Mouse (Mus musculus) heart, embryonic 13.5 days (tissue): ENCODE measurements around the gene Ppp1r1a. TPM values are rescaled to one million over a fixed set of nuclear protein-coding genes. Genes with fewer than 3 reads are reported as not detected.

Experiments
- ATAC-seq: fragments of 200-750 bp; cut with Nextera tagmentation; 2 replicates; pipeline ENCODE4 v1.8.0; 2017; ENCODE audit warnings: moderate TSS enrichment; ENCODE audit not compliant: insufficient number of reproducible peaks, low FRiP score, low TSS enrichment; ENCODE audit errors: extremely low read depth
- H3K27ac ChIP-seq: fragments of 300-500 bp; sonication (generic); replicated peaks from 2 replicates; pipeline ENCODE4 v1.5.1; 2015; ENCODE audit warnings: moderate library complexity, mild to moderate bottlenecking, inconsistent platforms
- H3K27me3 ChIP-seq: fragments of 300-500 bp; sonication (generic); replicated peaks from 2 replicates; pipeline ENCODE4 v1.6.1; 2015; ENCODE audit warnings: mild to moderate bottlenecking, inconsistent platforms
- H3K36me3 ChIP-seq: fragments of 300-500 bp; sonication (generic); 2 replicates; pipeline ENCODE4 v1.6.1; 2015; ENCODE audit warnings: mild to moderate bottlenecking, inconsistent platforms
- H3K4me1 ChIP-seq: fragments of 300-500 bp; sonication (generic); 2 replicates; pipeline ENCODE4 v1.6.1; 2015; ENCODE audit warnings: inconsistent platforms
- H3K4me2 ChIP-seq: fragments of 300-500 bp; sonication (generic); 2 replicates; pipeline ENCODE4 v1.6.1; 2015; ENCODE audit warnings: inconsistent platforms, mild to moderate bottlenecking, moderate library complexity
- H3K4me3 ChIP-seq: fragments of 300-500 bp; sonication (generic); 2 replicates; pipeline ENCODE4 v1.5.1; 2015; ENCODE audit warnings: moderate library complexity, mild to moderate bottlenecking, inconsistent platforms
- H3K9ac ChIP-seq: fragments of 300-500 bp; sonication (generic); 2 replicates; pipeline ENCODE4 v1.6.1; 2015; ENCODE audit warnings: inconsistent platforms, mild to moderate bottlenecking, moderate library complexity
- H3K9me3 ChIP-seq: fragments of 300-500 bp; sonication (generic); 2 replicates; pipeline ENCODE4 v1.6.1; 2016; ENCODE audit warnings: inconsistent platforms
- WGBS: fragments of 180-500 bp; shearing (Covaris S2); methylation state at CpG from one replicate; pipeline ENCODE4 v1.1.7; 2015; ENCODE audit warnings: mixed read lengths; 5-methylcytosine and 5-hydroxymethylcytosine counted together
- polyA plus RNA-seq: library from polyadenylated mRNA; unstranded; fragments of >200 nt; fragmentation: Nextera tagmentation; extraction: Ambion mirVana; gene quantifications from 2 replicates; pipeline ENCODE4 v1.2.1, GENCODE M21; 2015

The Ppp1r1a gene
- polyA plus RNA-seq = 77.8 and 86.8 TPM in 2 replicates

GRCm38 (mm10) chr15:103537822-103538213 is at the start of gene Ppp1r1a:
Ppp1r1a (minus strand) TSS chr15:103538003.
- H3K9ac ChIP-seq = peak within 1 kb of the TSS; percentile 92
- peak; percentile 64 for ATAC-seq
- whole genome bisulfite sequencing = under 1% methylated on average over 36 of the region's 36 CpGs
- H3K4me3 ChIP-seq = peak within 1 kb of the TSS; percentile 84
- H3K9me3 ChIP-seq = no peaks in the 10 kb centered on the region
- peak within 1 kb of the TSS; percentile 89 for H3K4me2 ChIP-seq
- H3K27me3 ChIP-seq = peaks cover 51% of the 10 kb centered on the region
- no peaks in the 10 kb centered on the region for H3K36me3 ChIP-seq
- H3K4me1 ChIP-seq = peaks cover 34% of the 10 kb centered on the region
- peak within 1 kb of the TSS; percentile 91 for H3K27ac ChIP-seq

- Histone ChIP-seq H3K4me2 (no peak overlapping the region), H3K4me3 (no peak overlapping the region), H3K27ac (no peak overlapping the region), H3K4me1 (peaks cover 15% of the 10 kb centered on the region), H3K27me3 (no peaks in the 10 kb centered on the region), H3K36me3 (no peaks in the 10 kb centered on the region), H3K9ac (no peak overlapping the region), H3K9me3 (no peaks in the 10 kb centered on the region)
- no peak for ATAC-seq
- 57% methylated on average over 2 of the region's 2 CpGs for WGBS
These were observed 48.1 kb upstream of the Ppp1r1a start for GRCm38 (mm10) chr15:103585876-103586275.

GRCm38 (mm10) chr15:103564981-103565380 is 27.2 kb upstream of the Ppp1r1a start, which contains the start of gene Glycam1:
Glycam1 (minus strand) TSS chr15:103565081.
- no peaks in the 10 kb centered on the region for H3K4me1 ChIP-seq
- no peak within 1 kb of the TSS for H3K9ac ChIP-seq
- H3K9me3 ChIP-seq = no peaks in the 10 kb centered on the region
- H3K27me3 ChIP-seq = no peaks in the 10 kb centered on the region
- no peak for ATAC-seq
- no peak within 1 kb of the TSS for H3K4me3 ChIP-seq
- H3K36me3 ChIP-seq = no peaks in the 10 kb centered on the region
- no peak within 1 kb of the TSS for H3K4me2 ChIP-seq
- no peak within 1 kb of the TSS for H3K27ac ChIP-seq

DNA sequence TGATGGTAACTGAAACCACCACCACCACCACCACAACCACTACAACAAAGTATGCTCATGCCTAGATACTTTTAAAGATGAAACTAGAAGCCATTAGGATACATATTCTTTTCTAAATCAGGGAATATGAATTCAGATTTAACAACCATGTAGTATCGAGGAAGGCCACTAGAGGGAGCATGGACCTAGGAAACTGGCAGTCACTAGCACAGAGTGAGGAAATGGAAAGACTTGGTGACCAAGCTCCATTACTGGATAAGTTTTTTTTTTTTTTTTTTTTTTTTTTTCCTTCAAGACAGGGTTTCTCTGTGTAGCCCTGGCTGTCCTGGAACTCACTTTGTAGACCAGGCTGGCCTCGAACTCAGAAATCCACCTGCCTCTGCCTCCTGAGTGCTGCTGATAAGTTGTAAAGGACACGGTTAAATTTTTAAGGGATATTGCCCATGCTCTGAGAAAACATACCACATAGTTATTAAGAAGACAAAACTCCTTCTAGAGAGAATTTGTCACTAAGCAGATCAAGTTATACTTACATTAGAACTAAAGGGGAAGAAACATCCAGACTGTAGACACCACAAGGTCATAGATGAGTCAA is 14.4 kb upstream of the Ppp1r1a start:
- Histone ChIP-seq H3K9ac (no peak overlapping the region), H3K27me3 (peaks cover 8% of the 10 kb centered on the region; the same call in 1 of the 2 replicates), H3K36me3 (no peaks in the 10 kb centered on the region), H3K9me3 (no peaks in the 10 kb centered on the region), H3K4me3 (no peak overlapping the region), H3K4me2 (no peak overlapping the region), H3K4me1 (no peaks in the 10 kb centered on the region), H3K27ac (no peak overlapping the region)
- no peak for ATAC-seq
- 46% methylated on average over 3 of the region's 3 CpGs for WGBS

DNA sequence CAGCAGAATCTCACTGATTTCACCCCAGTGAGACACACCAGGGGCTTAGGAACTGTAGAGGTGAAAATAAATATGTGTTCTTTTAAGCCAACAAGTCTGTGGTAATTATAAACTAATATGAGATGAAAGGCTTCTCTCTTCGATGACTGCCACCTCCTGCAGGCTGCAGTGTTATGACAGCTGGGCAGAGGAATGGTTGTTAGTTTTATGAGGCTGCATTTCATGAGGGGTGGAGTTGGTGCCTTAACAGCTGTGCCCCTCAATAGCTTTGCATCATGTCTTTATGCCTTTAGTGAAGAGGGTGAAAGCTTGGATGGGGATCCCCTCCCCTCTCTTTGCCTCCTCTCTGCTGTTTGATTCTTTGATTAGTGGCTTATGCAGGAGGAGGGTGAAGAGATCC is 13.2 kb upstream of the Ppp1r1a start:
- peaks cover 8% of the 10 kb centered on the region; the same call in 1 of the 2 replicates for H3K27me3 ChIP-seq
- H3K4me2 ChIP-seq = no peak overlapping the region
- ATAC-seq = no peak
- H3K27ac ChIP-seq = no peak overlapping the region
- WGBS = 21% methylated on average over 1 of the region's 1 CpGs
- H3K4me3 ChIP-seq = no peak overlapping the region
- no peaks in the 10 kb centered on the region for H3K4me1 ChIP-seq
- no peaks in the 10 kb centered on the region for H3K36me3 ChIP-seq
- H3K9me3 ChIP-seq = no peaks in the 10 kb centered on the region
- H3K9ac ChIP-seq = no peak overlapping the region

DNA sequence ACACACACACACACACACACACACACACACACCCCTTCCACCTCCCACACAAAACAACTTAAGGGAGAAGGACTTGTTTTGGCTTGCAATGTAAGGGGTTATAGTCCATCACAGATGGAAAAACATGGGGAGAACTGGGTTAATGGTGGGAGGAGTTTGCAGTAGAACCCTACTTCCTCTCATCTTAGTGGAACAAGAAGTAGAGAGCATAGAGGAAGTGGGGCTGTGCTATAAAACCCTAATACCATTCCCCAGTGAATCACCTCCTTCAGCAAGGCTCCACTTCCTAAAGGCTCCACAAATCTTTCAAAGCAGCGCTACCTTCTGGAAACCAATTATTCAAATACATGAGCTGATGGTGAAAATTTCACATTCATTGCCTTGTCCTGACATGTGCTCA is 11.7 kb upstream of the Ppp1r1a start:
- Histone ChIP-seq H3K9me3 (no peaks in the 10 kb centered on the region), H3K27me3 (peaks cover 8% of the 10 kb centered on the region; the same call in 1 of the 2 replicates), H3K9ac (no peak overlapping the region), H3K4me1 (no peaks in the 10 kb centered on the region), H3K4me3 (no peak overlapping the region), H3K4me2 (no peak overlapping the region), H3K27ac (no peak overlapping the region), H3K36me3 (no peaks in the 10 kb centered on the region)
- no peak for ATAC-seq
- WGBS = 87% methylated on average over 1 of the region's 1 CpGs

DNA sequence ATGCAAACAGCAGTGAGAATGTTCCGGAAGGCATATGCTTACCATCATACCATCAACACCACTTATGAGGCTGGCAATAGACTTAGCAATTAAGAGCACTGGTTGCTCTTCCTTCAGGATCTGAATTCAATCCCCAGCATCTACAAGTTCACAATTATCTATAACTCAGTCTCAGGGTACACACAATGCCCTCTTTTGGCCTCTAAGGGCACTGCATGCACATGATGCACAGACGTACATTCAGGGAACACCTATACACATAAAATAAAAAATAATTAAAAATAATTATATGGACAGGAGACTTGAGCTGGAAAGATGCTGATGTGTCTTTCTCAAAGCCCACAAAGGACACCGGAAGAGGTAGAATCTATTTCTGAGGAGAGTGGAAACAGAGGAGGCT is 10.2 kb upstream of the Ppp1r1a start:
- no peak overlapping the region for H3K27ac ChIP-seq
- peaks cover 8% of the 10 kb centered on the region; the same call in 1 of the 2 replicates for H3K27me3 ChIP-seq
- no peak for ATAC-seq
- 74% methylated on average over 3 of the region's 3 CpGs for WGBS
- H3K9ac ChIP-seq = no peak overlapping the region
- no peaks in the 10 kb centered on the region for H3K9me3 ChIP-seq
- no peak overlapping the region for H3K4me2 ChIP-seq
- H3K4me3 ChIP-seq = no peak overlapping the region
- no peaks in the 10 kb centered on the region for H3K4me1 ChIP-seq
- H3K36me3 ChIP-seq = no peaks in the 10 kb centered on the region

- Histone ChIP-seq H3K4me3 (no peak overlapping the region), H3K27me3 (peaks cover 23% of the 10 kb centered on the region), H3K9me3 (no peaks in the 10 kb centered on the region), H3K4me1 (peaks cover 14% of the 10 kb centered on the region), H3K27ac (no peak overlapping the region), H3K9ac (no peak overlapping the region), H3K4me2 (no peak overlapping the region), H3K36me3 (no peaks in the 10 kb centered on the region)
- no peak for ATAC-seq
These were observed 4.7 kb upstream of the Ppp1r1a start for GRCm38 (mm10) chr15:103542526-103542925.

GRCm38 (mm10) chr15:103540646-103541045 is 2.8 kb upstream of the Ppp1r1a start:
- 53% methylated on average over 1 of the region's 1 CpGs for WGBS
- Histone ChIP-seq H3K9ac (no peak overlapping the region), H3K4me3 (no peak overlapping the region), H3K27ac (no peak overlapping the region), H3K9me3 (no peaks in the 10 kb centered on the region), H3K36me3 (no peaks in the 10 kb centered on the region), H3K4me1 (peaks cover 30% of the 10 kb centered on the region), H3K4me2 (no peak overlapping the region), H3K27me3 (peaks cover 39% of the 10 kb centered on the region)
- no peak for ATAC-seq

GRCm38 (mm10) chr15:103539259-103539658 is 1.5 kb upstream of the Ppp1r1a start:
- Histone ChIP-seq H3K27me3 (peaks cover 50% of the 10 kb centered on the region), H3K9ac (no peak overlapping the region), H3K4me3 (no peak overlapping the region), H3K9me3 (no peaks in the 10 kb centered on the region), H3K4me2 (no peak overlapping the region), H3K36me3 (no peaks in the 10 kb centered on the region), H3K27ac (no peak overlapping the region), H3K4me1 (peaks cover 34% of the 10 kb centered on the region)
- 61% methylated on average over 2 of the region's 2 CpGs for WGBS
- ATAC-seq = no peak

DNA sequence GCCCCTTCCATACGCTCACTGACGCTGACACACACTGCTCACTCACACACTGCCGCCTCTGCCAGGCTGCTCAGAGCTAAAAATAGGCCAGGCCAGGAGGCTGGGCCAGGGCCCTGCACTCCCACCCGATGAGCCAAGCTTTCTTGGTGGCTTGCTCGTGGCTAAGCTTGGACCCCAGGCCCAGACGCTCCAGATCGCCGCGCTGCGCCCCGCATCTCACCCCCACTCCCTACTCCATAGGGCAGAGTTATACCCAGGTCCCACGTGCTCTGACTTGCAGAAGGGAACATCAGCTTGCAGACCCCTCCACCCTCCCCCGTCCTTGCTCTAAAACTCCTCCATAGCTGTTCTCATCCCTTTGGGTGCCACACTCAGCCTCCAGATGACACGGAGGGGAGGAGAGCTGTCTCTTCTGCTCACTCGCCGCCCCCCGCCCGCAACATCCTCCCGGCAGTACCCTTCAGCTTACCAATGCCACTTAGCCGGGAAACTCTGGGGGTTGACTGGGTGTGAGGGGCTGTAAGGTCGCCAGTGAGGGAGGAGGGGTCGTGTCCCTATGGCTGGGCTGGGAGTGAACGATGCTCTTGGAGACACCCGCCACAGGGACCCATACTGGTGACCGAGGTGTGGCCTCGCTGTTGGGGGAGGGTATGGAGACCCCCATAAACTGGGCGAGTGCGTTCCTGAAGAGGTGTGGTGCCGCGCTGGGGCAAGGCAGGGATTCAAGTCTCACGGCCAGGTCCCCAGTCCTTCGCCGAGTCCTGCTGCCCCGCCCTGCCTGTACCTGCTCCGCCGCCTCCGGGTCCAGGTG is 587 bp downstream of the Ppp1r1a start:
- Histone ChIP-seq H3K4me2 (peak overlapping the region; percentile 89), H3K27me3 (peaks cover 51% of the 10 kb centered on the region), H3K9ac (peak overlapping the region; percentile 92), H3K27ac (peak overlapping the region; percentile 91), H3K4me3 (peak overlapping the region; percentile 84), H3K36me3 (no peaks in the 10 kb centered on the region), H3K4me1 (peaks cover 30% of the 10 kb centered on the region), H3K9me3 (no peaks in the 10 kb centered on the region)
- whole genome bisulfite sequencing = under 1% methylated on average over 37 of the region's 37 CpGs
- peak; percentile 38 for ATAC-seq
